Mouse (Mus musculus): Measurements from ENCODE around the gene Dgkh.
"Not testable (repeated sequence)": the region's sequence is repeated elsewhere in the genome, so short reads cannot be mapped to it uniquely, and the experiment has no call there.

The Dgkh gene

GRCm38 (mm10) chr14:78627516-78628275 lies 104.9 kb downstream of the Dgkh start:
- peak; percentile 48 for DNase-seq (ENCODE audit: low spot score)

- no peak for DNase-seq (ENCODE audit: low spot score)
Measured at GRCm38 (mm10) chr14:78618883-78619295, 113.7 kb downstream of the Dgkh start.

GRCm38 (mm10) chr14:78613569-78613968 lies 119.0 kb downstream of the Dgkh start:
- DNase-seq (ENCODE audit: low spot score), result peak; percentile 54

- peak; percentile 6 for DNase-seq (ENCODE audit: low spot score)
Measured at GRCm38 (mm10) chr14:78612111-78612788, 120.3 kb downstream of the Dgkh start.

GRCm38 (mm10) chr14:78594916-78595315 lies 137.7 kb downstream of the Dgkh start:
- DNase-seq (ENCODE audit: low spot score), result no peak

GRCm38 (mm10) chr14:78592965-78593364 lies 139.6 kb downstream of the Dgkh start:
- no peak for DNase-seq (ENCODE audit: low spot score)

GRCm38 (mm10) chr14:78590335-78590734 lies 142.2 kb downstream of the Dgkh start:
- peak; percentile 81 for DNase-seq (ENCODE audit: low spot score)

GRCm38 (mm10) chr14:78584222-78584621 lies 148.4 kb downstream of the Dgkh start:
- DNase-seq (ENCODE audit: low spot score), result no peak

GRCm38 (mm10) chr14:78583168-78583567 lies 149.4 kb downstream of the Dgkh start:
- no peak for DNase-seq (ENCODE audit: low spot score)

GRCm38 (mm10) chr14:78575899-78576298 lies 156.7 kb downstream of the Dgkh start:
- no peak for DNase-seq (ENCODE audit: low spot score)

GRCm38 (mm10) chr14:78568410-78568809 lies 164.2 kb downstream of the Dgkh start:
- DNase-seq (ENCODE audit: low spot score), result no peak

- DNase-seq (ENCODE audit: low spot score), result no peak
Measured at GRCm38 (mm10) chr14:78566431-78566830, 166.1 kb downstream of the Dgkh start.

GRCm38 (mm10) chr14:78564292-78564691 lies 168.3 kb downstream of the Dgkh start:
- DNase-seq (ENCODE audit: low spot score), result no peak

- no peak for DNase-seq (ENCODE audit: low spot score)
Measured at GRCm38 (mm10) chr14:78563211-78563610, 169.4 kb downstream of the Dgkh start.

GRCm38 (mm10) chr14:78562121-78562520 lies 170.5 kb downstream of the Dgkh start:
- DNase-seq (ENCODE audit: low spot score), result no peak

GRCm38 (mm10) chr14:78559042-78559441 lies 173.5 kb downstream of the Dgkh start:
- no peak for DNase-seq (ENCODE audit: low spot score)

- DNase-seq (ENCODE audit: low spot score), result not testable (repeated sequence)
Measured at GRCm38 (mm10) chr14:78554830-78555229, 177.7 kb downstream of the Dgkh start.

GRCm38 (mm10) chr14:78553661-78554060 lies 178.9 kb downstream of the Dgkh start:
- no peak for DNase-seq (ENCODE audit: low spot score)

GRCm38 (mm10) chr14:78548807-78549206 lies 183.8 kb downstream of the Dgkh start:
- no peak for DNase-seq (ENCODE audit: low spot score)

- DNase-seq (ENCODE audit: low spot score), result no peak
Measured at GRCm38 (mm10) chr14:78541319-78541718, 191.3 kb downstream of the Dgkh start.

GRCm38 (mm10) chr14:78539821-78540220 lies 192.8 kb downstream of the Dgkh start:
- no peak for DNase-seq (ENCODE audit: low spot score)

GRCm38 (mm10) chr14:78538572-78539320 lies 193.8 kb downstream of the Dgkh start:
- peak; percentile 58 for DNase-seq (ENCODE audit: low spot score)

GRCm38 (mm10) chr14:78537551-78537950 lies 195.0 kb downstream of the Dgkh start:
- no peak for DNase-seq (ENCODE audit: low spot score)

Measured in embryo, embryonic 10.5 days (tissue).